Mouse (Mus musculus) midbrain, embryonic 11.5 days (tissue): ENCODE measurements around the gene Serpina3f. TPM values are rescaled to one million over a fixed set of nuclear protein-coding genes. Genes with fewer than 3 reads are reported as not detected.

Experiments
- ATAC-seq: fragments of 200-750 bp; cut with Nextera tagmentation; 2 replicates; pipeline ENCODE4 v1.8.0; 2017; ENCODE audit warnings: moderate TSS enrichment, moderate library complexity; ENCODE audit not compliant: low FRiP score
- DNase-seq: peaks from one replicate; pipeline ENCODE4 v3.0.0; 2015; ENCODE audit warnings: low spot score; ENCODE audit errors: missing footprints
- H3K27ac ChIP-seq: fragments of 300-500 bp; sonication (generic); 2 replicates; pipeline ENCODE4 v1.5.1; 2014; ENCODE audit warnings: low read depth, low read length
- H3K27me3 ChIP-seq: fragments of 300-500 bp; sonication (generic); 2 replicates; pipeline ENCODE4 v1.6.1; 2014; ENCODE audit warnings: mild to moderate bottlenecking, low read length, moderate library complexity, mixed read lengths; ENCODE audit not compliant: control insufficient read depth, insufficient read depth
- H3K36me3 ChIP-seq: fragments of 300-500 bp; sonication (generic); 2 replicates; pipeline ENCODE4 v1.6.1; 2014; ENCODE audit warnings: mild to moderate bottlenecking, low read length, moderate library complexity, mixed read lengths; ENCODE audit not compliant: control insufficient read depth, insufficient read depth
- H3K4me1 ChIP-seq: fragments of 300-500 bp; sonication (generic); 2 replicates; pipeline ENCODE4 v1.6.1; 2014; ENCODE audit warnings: low read length; ENCODE audit not compliant: control insufficient read depth, insufficient read depth
- H3K4me2 ChIP-seq: fragments of 300-500 bp; sonication (generic); 2 replicates; pipeline ENCODE4 v1.6.1; 2014; ENCODE audit warnings: mild to moderate bottlenecking, moderate library complexity
- H3K4me3 ChIP-seq: fragments of 300-500 bp; sonication (generic); 2 replicates; pipeline ENCODE4 v1.5.1; 2014; ENCODE audit warnings: low read depth, low read length
- H3K9ac ChIP-seq: fragments of 300-500 bp; sonication (generic); 2 replicates; pipeline ENCODE4 v1.6.1; 2014; ENCODE audit warnings: low read length
- H3K9me3 ChIP-seq: fragments of 300-500 bp; sonication (generic); 2 replicates; pipeline ENCODE4 v1.6.1; 2016; ENCODE audit warnings: low read length; ENCODE audit not compliant: control insufficient read depth
- WGBS: fragments of 180-500 bp; shearing (Covaris S2); extraction: QIAGEN DNeasy Blood & Tissue Kit; methylation state at CpG from one replicate; pipeline ENCODE4 v1.1.7; 2014; 5-methylcytosine and 5-hydroxymethylcytosine counted together
- polyA plus RNA-seq: library from polyadenylated mRNA; unstranded; fragments of >200 nt; fragmentation: Nextera tagmentation; extraction: Ambion mirVana; gene quantifications from 2 replicates; pipeline ENCODE4 v1.2.1, GENCODE M21; 2014

Gene Serpina3f
- polyA plus RNA-seq, 1 experiment from 2014 or later, result 0.55 TPM

GRCm38 (mm10) chr12:104243307-104243706 lies 29.0 kb downstream of the Serpina3f start:
- Histone ChIP-seq H3K4me3 (no peak overlapping the region), H3K9me3 (no peaks in the 10 kb centered on the region)

GRCm38 (mm10) chr12:104245092-104245491 lies 30.7 kb downstream of the Serpina3f start:
- H3K4me3 ChIP-seq, result no peak overlapping the region
- WGBS, result 85% methylated on average over 1 of the region's 1 CpGs
- DNase-seq, result no peak

More at GRCm38 (mm10) chr12:104243307-104243706, 29.0 kb downstream of the Serpina3f start:
- DNase-seq (no peak), ATAC-seq (no peak)
- H3K4me2 ChIP-seq, result no peak overlapping the region
- no peaks in the 10 kb centered on the region for H3K36me3 ChIP-seq
- H3K9ac ChIP-seq, result no peak overlapping the region
- no peak overlapping the region for H3K27ac ChIP-seq
- H3K4me1 ChIP-seq, result peaks cover 5% of the 10 kb centered on the region; the same call in 1 of the 2 replicates
- H3K27me3 ChIP-seq, result no peaks in the 10 kb centered on the region

DNA sequence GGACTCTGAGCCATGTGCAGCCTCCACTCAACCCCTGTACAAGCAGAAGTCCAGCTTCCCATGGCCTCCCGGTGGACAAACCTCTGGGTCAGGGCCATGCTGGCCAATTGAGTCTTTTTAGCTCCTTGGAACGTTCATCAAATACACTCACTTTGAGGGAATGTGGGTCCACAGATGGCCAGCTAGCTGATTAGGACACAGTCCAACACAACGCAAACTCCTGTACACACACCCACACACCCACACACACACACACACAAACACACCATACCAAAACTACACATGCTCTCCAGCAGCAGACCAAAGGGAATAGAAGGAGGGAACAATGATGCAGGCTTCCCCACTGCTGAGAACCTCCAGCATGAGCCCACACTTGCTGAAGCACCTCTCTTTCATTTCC lies 31.3 kb downstream of the Serpina3f start:
- no peak for ATAC-seq
- Histone ChIP-seq H3K4me2 (no peak overlapping the region), H3K36me3 (no peaks in the 10 kb centered on the region), H3K4me1 (peaks cover 5% of the 10 kb centered on the region; the same call in 1 of the 2 replicates), H3K27ac (no peak overlapping the region), H3K4me3 (no peak overlapping the region), H3K9ac (no peak overlapping the region), H3K9me3 (no peaks in the 10 kb centered on the region), H3K27me3 (no peaks in the 10 kb centered on the region)
- WGBS, result 79% methylated on average over 3 of the region's 3 CpGs
- no peak for DNase-seq

More at GRCm38 (mm10) chr12:104245092-104245491, 30.7 kb downstream of the Serpina3f start:
- H3K4me2 ChIP-seq, result no peak overlapping the region
- no peaks in the 10 kb centered on the region for H3K27me3 ChIP-seq
- ATAC-seq, result no peak
- no peaks in the 10 kb centered on the region for H3K36me3 ChIP-seq
- no peak overlapping the region for H3K27ac ChIP-seq
- no peaks in the 10 kb centered on the region for H3K9me3 ChIP-seq
- peaks cover 5% of the 10 kb centered on the region; the same call in 1 of the 2 replicates for H3K4me1 ChIP-seq
- no peak overlapping the region for H3K9ac ChIP-seq

DNA sequence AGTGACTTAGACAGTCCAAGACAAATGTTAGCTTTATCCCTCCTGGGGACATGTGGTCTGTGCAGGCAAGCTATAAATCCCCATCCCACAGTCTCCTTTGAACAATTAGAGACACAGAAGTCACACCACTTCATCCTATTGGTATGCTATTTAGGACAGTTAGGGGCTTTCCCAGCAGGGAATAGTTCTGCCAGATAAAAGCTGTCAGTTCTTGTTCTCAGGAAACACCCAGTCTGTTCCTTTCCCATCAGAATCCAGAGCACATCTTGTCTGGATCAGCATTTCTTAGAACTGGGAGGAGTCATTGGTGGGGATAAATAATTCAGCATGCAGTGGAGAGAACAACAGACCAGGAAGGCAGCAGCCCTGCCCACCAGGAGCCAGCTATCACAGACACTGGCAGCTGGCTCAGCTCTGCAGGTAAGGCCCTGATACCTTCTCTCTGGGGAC lies 33.2 kb downstream of the Serpina3f start:
- Histone ChIP-seq H3K9me3 (no peaks in the 10 kb centered on the region), H3K27ac (peak overlapping the region; percentile 10), H3K4me3 (no peak overlapping the region), H3K27me3 (no peaks in the 10 kb centered on the region), H3K4me1 (peaks cover 5% of the 10 kb centered on the region; the same call in 1 of the 2 replicates), H3K9ac (no peak overlapping the region), H3K4me2 (no peak overlapping the region), H3K36me3 (no peaks in the 10 kb centered on the region)
- ATAC-seq, result peak; percentile 78
- DNase-seq, result no peak

DNA sequence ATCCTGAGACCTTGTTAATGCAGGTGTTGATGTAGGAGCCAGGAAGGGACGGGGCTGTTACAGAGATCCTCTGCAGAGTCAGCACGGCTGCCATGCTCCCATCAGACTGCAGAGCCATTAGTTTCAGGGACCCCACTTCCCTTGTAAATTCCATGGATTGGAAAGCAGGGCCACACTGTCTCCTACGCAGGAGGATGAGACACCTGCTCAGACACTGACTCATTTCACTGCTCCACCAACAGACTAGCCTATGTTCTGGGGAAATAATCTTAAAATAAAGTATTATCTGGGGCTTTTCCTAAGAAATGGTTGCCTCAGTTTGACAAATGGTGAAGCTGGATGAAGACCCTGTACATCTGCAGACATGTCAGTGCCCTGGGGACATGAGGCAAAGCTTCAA lies 33.9 kb downstream of the Serpina3f start:
- Histone ChIP-seq H3K4me3 (no peak overlapping the region), H3K4me1 (peaks cover 5% of the 10 kb centered on the region; the same call in 1 of the 2 replicates), H3K4me2 (no peak overlapping the region), H3K27ac (peak overlapping the region; percentile 10), H3K9ac (no peak overlapping the region), H3K36me3 (no peaks in the 10 kb centered on the region), H3K27me3 (no peaks in the 10 kb centered on the region), H3K9me3 (no peaks in the 10 kb centered on the region)
- DNase-seq (no peak), ATAC-seq (no peak)
- WGBS, result 69% methylated on average over 3 of the region's 3 CpGs

GRCm38 (mm10) chr12:104261041-104261440 lies 46.7 kb downstream of the Serpina3f start:
- Histone ChIP-seq H3K4me3 (no peak overlapping the region), H3K27me3 (no peaks in the 10 kb centered on the region), H3K4me1 (no peaks in the 10 kb centered on the region; the same call in 1 of the 2 replicates), H3K9me3 (no peaks in the 10 kb centered on the region), H3K36me3 (no peaks in the 10 kb centered on the region), H3K27ac (no peak overlapping the region), H3K4me2 (no peak overlapping the region), H3K9ac (no peak overlapping the region)
- 74% methylated on average over 3 of the region's 3 CpGs for WGBS
- no peak for DNase-seq
- no peak for ATAC-seq

DNA sequence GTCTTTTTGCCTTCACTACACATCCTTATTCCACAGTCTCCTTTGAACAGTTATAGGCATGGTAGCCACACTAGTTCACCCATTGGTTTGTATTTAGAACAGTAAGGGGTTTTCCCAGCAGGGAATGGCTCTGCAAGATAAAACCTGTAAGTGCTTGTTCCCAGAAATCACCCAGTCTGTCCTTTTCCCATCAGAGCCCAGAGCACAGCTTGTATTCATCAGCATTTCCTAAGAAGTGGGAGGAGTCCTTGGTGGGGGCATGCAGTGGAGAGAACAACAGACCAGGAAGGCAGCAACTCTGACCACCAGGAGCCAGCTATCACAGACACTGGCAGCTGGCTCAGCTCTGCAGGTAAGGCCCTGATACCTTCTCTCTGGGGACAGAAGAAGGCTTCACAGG lies 48.5 kb downstream of the Serpina3f start, which contains the start of gene Serpina3i:
TSS of gene Serpina3i (plus strand) at position 260 of the 400 bp plus-strand sequence.
- no peaks in the 10 kb centered on the region for H3K27me3 ChIP-seq
- no peak within 1 kb of the TSS for H3K27ac ChIP-seq
- ATAC-seq (no peak), DNase-seq (no peak)
- H3K4me1 ChIP-seq, result no peaks in the 10 kb centered on the region; the same call in 1 of the 2 replicates
- H3K9ac ChIP-seq, result no peak within 1 kb of the TSS
- no peaks in the 10 kb centered on the region for H3K36me3 ChIP-seq
- no peak within 1 kb of the TSS for H3K4me2 ChIP-seq
- H3K4me3 ChIP-seq, result no peak within 1 kb of the TSS
- H3K9me3 ChIP-seq, result no peaks in the 10 kb centered on the region

DNA sequence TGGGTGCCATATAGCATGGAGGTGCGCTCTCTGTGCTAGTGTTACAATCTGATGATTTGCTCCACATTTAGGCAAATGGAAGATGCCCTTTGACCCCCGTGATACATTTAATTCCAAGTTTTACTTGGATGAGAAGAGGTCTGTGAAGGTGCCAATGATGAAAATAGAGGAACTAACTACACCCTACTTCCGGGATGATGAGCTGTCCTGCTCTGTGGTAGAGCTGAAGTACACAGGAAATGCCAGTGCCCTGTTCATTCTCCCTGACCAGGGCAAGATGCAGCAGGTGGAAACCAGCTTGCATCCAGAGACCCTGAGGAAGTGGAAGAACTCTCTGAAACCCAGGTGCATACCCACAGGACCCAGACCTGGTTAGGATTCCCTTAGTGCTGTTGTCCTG lies 52.0 kb downstream of the Serpina3f start:
- no peak for DNase-seq
- Histone ChIP-seq H3K4me3 (no peak overlapping the region), H3K27ac (no peak overlapping the region), H3K27me3 (no peaks in the 10 kb centered on the region), H3K4me1 (no peaks in the 10 kb centered on the region), H3K9ac (no peak overlapping the region), H3K36me3 (no peaks in the 10 kb centered on the region), H3K9me3 (no peaks in the 10 kb centered on the region), H3K4me2 (no peak overlapping the region)
- 90% methylated on average over 3 of the region's 3 CpGs for WGBS
- no peak for ATAC-seq
